Mouse (Mus musculus) lung, postnatal 0 days (tissue): Measurements from ENCODE around the gene Foxs1.

Experiments
- CTCF ChIP-seq: IDR thresholded peaks from 2 replicates; pipeline ENCODE4 v1.5.1; 2016; ENCODE audit warnings: antibody characterized with exemption, mild to moderate bottlenecking
- EP300 ChIP-seq: IDR thresholded peaks from 2 replicates; pipeline ENCODE4 v1.6.1; 2016; ENCODE audit warnings: antibody characterized with exemption, mild to moderate bottlenecking, control low read depth

DNA sequence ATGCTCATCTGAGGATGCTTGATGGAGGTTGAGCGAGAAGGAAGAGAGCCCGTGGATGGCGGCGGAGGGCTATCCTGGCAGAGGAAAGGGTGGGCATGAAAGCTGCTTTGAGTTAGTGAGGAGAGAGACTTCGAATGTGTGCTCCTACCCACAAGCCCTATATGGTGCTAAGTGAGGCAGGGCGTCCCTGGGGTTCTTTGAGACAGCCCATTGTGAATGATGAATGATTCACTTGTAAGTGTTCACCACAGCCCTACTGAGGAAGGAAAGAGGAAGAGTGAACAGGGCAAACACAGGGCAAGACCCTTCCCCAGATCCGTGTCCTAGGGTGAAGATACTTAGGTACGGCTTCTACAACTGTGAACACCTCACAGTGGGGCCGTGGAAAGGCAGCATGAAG, 6.1 kb downstream of the Foxs1 start:
- TF ChIP-seq EP300 = no peak
- TF ChIP-seq CTCF = no peak
